Mouse (Mus musculus): Measurements from ENCODE around the gene Nfkbie. TPM values are rescaled to one million over a fixed set of nuclear protein-coding genes. Genes with fewer than 3 reads are reported as not detected.

Nfkbie gene
- total RNA-seq, 2 experiments from 2014 or later = 1.3 to 2.3 TPM

DNA sequence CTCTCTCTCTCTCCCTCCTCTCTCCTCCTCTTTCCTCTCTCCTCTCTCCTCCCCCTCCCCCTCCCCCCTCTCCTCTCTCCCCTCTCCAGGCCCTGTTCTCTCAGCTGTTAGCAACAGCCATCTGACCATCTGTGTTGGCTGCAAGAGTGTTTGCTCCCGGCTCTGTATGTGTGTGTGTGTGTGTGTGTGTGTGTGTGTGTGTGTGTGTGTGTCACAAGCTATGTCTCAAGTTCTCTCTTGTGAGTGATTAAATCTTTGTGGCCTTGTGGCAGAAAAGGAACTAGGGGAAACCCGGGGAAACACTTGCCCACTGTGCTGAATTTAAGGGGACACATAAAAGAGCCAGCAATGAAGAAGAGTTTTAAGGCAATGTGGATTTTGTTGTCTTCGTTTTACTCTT is 42.3 kb downstream of the Nfkbie start:
- DNase-seq = no peak

DNA sequence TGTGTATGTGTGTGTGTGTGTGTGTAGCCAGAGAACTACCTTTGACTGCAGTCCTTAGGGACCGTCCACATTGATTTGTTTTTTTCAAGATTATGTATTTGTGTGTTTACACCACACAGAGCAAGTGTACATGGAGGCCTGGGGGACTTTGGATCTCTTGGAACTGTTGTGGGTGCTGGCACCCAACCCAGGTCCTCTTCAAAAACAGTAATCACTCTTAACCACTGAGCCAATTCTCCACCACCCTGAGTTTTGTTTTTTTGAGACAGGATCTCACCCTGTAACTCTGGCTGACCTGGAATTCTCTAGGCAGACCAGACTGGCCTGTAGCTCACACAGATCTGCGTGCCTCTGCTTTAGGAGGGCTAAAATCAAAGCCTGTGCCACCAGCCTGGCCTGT is 42.9 kb downstream of the Nfkbie start:
- no peak for DNase-seq

DNA sequence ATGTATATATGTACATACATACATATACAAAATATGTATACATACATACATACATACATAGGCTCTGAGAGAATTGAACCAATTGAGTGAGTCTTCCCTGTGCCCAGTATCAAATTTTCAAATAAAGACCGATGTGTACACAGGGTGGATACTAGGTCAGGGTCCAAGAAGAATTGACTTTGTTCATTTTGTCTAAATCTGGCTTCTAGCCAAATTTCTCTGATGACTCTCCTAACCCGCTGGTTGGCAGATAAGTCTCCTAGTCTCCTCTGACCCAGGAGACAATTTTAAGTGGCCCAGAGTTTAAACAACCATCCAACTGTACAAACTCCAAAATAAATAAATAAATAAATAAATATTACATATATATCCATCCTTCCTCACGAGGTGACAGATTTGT is 43.4 kb downstream of the Nfkbie start:
- DNase-seq = no peak

DNA sequence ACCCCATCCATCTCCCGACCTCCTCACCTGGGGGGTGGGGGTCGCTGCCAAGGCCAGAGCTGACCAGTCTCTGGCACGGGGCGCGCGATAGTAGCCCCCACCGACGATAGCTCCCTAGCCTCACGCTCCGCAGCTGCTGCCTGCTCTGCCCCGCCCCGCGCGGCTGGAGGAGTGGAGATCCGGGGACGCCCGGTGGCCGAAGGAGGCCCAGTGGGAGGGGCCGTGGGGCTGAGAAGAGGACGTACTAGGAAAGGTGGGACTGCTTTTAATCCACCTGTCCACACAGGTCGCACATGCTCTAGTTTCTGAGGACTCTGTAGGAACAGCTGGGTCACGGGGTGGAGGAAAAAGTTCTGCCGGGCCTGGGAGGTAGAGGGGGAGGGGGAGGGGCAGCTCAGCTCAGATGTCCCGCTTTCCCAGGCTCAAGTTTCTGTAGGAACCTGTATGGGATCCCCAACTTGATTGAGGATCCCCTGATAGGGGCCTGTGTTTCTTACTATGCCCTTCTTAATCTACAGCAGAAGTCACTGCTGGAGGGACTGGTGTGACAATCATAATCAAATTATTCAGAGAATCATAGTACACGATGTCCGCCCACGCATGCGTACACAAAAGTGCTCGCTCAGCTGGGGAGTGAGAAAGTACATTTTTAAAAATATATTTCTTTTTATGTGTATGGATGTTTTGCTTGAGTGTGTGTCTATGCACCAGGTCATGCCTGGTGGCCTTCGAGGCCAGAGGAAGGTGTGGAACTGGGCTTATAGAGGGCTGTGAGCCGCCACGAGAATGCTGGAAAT is 44.1 kb downstream of the Nfkbie start, which contains the start of gene Slc29a1:
Slc29a1 (minus strand) TSS at position 161 of the 797 bp plus-strand sequence.
- DNase-seq = peak; percentile 84

DNA sequence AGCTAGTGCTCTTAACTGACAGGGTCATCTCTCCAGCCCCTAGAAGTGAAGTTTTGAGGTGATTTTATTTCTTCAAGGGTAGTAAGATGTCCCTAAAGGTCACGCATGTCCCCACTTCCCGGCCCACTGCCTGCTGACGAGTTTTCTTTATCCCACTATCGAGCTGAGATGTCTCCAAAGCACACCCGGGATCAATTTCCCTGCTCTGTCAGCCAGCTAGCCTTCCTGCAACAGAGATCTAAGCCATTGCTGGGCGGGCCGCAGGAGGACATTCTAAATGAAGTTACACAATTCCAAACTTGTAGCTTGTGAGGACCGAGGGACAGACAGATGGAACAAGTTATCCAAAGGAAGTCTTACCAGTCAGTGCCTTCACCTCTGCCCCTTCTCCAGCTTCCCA is 44.8 kb downstream of the Nfkbie start:
- DNase-seq = no peak

DNA sequence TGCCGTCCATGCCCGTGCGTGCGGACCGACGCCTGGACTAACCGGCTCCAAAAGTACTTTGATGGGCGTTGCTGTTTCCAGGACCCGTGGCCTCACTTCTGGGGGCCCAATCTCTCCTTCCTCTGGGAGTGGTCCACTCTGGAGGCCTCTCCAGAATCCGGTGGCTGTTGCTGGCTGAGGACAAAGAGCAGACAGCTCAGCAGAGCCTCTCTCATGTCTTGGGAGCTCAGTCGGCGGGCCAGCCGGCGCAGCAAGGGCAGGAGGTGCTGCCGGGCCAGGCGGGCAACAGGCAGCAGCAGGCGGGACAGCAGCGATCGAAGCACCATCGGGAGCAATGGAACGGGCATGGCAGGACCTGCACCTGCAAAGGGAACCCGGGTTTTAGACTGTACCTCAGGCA is 45.8 kb downstream of the Nfkbie start:
- DNase-seq = no peak

DNA sequence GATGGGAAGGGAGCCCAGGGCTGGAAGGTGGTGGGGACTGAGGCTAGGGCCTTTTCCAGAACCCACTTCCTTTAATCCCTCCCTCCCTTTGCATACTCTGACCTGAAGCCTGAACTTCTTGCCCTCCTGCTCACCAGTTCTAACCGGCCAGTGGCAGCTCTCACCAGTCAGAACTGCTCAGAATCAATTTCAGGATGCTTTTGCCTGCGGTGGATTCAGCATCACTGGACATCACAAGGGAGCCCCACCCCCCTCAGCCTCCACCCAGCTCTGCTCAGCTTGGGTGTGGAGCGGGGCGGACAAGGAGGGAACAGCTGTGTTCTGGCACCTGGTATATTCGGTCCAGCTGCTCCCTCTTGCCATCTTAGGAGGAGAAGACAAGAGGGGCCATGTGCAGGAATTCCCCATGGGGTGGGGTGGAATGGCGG is 46.4 kb downstream of the Nfkbie start, which contains the start of gene Mymx:
Mymx (minus strand) TSS at position 226 of the 428 bp plus-strand sequence.
- DNase-seq = no peak

DNA sequence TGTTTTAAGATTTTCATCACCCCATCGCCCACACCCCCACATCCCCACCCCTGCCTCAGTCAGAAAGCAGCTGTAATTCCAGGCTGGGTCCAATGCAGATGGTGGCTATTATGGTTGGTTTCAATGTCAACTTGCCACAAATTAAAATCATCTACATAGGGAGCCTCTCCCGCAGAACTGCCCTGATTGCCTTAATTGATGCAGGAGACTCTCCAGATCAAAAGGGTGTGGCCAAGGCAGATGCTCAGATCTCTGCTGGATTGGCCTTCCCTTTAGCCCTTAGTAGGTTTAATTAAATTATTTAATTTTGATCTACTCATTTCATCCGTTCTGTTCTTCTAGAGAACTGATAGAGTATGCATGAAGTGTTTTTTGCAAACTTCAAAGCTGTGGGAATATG is 47.5 kb downstream of the Nfkbie start:
- DNase-seq = no peak

DNA sequence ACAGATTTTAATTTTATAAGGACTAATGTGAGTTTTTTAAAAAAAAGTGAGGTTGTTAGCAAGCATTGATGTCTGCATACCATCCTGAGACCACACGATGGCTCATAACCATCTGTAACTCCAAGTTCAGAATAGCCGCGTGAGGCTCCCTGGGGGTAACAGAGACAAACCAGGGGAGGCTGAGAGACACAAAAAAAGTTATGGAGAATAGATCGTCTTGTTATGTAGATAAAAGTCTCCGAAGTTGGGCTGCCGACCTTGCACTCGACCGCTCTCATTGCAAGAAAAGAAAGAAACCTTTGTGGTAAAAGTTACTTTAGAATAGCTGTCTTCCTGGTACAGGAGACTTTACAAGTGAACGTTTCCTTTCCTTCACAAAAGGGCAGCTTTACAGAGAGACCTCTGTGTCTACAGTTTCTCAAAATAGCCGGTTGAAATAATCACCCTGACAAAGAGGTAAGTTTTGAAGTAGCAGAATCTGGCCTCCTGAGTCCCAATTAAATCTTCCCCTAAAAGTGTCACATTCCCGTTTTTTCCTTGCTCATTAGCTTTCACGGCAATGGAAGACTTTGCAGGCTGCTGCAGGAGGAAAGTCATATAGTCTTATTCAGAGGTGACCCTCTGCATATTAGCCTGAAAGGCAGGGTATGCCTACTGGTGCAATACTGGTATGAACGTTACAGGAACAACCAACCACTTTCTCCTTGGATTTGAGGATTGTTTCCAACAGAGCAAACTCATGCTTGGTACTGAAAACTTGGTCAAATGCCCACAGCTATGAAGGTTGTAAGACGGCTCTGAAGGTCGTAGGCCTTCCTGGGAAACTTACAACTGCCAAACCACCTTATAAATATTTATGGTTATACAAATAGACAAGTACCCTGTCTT is 51.7 kb downstream of the Nfkbie start:
- no peak for DNase-seq

DNA sequence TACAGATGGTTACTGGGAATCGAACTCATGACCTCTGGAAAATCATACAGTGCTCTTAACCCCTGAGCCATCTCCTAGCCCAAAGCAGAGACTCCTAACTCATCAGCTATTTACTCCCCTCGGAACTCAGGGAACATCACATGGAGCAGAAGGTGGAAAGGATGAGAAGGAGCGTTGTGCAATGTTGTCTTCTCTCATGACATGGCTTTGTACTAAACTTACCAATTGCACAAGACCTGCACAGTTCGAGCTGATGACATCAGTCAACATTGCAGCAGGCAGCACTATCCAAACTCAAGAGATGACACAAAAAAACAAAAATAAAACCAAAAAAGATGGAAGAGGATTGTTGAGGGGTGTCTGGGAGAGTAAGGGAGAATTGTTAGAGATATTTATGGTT is 52.9 kb downstream of the Nfkbie start:
- DNase-seq = no peak

DNA sequence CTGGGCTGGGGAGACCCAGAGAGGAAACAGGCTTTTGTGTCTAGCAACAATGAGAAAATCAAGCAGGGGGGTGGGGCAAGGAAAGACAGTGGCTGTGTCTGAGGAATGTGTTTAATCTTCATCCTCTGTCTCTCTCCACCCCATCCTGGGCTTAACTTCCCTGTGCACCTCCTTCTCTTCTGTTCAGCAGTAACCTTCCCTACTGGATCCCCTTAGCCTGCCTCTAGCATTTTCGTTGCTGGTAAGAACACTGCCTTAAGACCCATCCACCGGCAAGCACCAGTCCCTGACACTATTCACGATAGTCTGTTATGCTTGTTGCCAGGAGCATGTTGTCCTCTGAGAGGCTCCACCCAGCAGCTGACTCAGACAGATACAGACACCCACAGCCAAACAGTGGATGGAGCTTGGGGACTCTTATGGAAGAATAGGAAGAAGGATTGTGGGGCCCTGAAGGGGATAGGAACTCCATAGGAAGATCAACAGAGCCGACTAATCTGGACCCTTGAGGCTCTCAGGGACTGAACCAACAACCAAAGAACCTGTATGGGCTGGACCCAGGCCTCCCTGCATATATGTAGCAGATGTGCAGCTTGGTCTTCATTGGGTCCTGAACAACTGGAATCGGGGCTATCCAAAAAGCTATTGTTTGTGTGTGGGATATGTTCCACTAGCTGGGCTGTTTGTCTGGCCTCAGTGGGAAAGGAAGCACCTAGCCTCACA is 54.8 kb downstream of the Nfkbie start:
- DNase-seq = no peak

DNA sequence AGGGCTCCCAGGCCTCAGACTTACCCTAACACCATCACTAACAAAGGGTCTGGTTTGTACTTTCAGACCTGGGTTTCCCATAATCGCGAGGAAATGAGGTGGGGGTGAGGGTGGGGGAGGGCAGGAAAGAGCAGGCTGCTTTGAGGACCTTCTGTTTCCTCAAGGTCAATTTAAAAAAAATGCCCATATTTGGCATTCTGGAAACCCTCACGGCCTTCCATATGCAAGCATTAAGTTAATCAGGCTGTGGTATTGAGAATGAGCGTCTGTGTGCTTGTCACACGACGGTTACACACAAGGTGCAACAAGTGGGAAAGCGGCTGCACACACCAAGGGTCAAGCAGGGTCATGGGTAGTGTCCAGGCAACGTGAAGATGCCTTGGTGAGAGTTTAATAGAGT is 56.5 kb downstream of the Nfkbie start:
- DNase-seq = no peak

Other genes starting within 250 kb of the Nfkbie start
- 10 to 100 TPM; 34.8 to 39.4 TPM for gene Cdc5l, start 122.0 kb upstream of the Nfkbie start, total RNA-seq (2021)
- gene Spats1, start 80.3 kb upstream of the Nfkbie start, total RNA-seq (2021) = under 1 TPM; 0.25 to 0.26 TPM
- gene Aars2, start 48.9 kb upstream of the Nfkbie start, total RNA-seq (2021) = 10 to 100 TPM; 14.3 to 16.4 TPM
- not detected for gene Tcte1, start 32.3 kb upstream of the Nfkbie start, total RNA-seq (2021)
- under 1 TPM; 0.09 to 0.36 TPM for gene Tmem151b, start 6.0 kb upstream of the Nfkbie start, total RNA-seq (2021)
- gene Slc35b2, start 8.2 kb downstream of the Nfkbie start, total RNA-seq (2021) = 10 to 100 TPM; 29.9 to 39.3 TPM
- 100 to 1,000 TPM; 900 to 909 TPM for gene Hsp90ab1, start 17.6 kb downstream of the Nfkbie start, total RNA-seq (2021)
- 100 to 1,000 TPM in 1 of 2 experiments, 10 to 100 TPM in 1; 97.4 to 114 TPM for gene Slc29a1, start 43.9 kb downstream of the Nfkbie start, total RNA-seq (2021)
- gene Mymx, start 46.4 kb downstream of the Nfkbie start, total RNA-seq (2021) = 10 to 100 TPM; 16.1 to 18.7 TPM
- under 1 TPM in 1 of 2 experiments, not detected in 1; 0.16 TPM for gene Capn11, start 103.6 kb downstream of the Nfkbie start, total RNA-seq (2021)
- 10 to 100 TPM; 82.3 to 83.5 TPM for gene Mrpl14, start 130.6 kb downstream of the Nfkbie start, total RNA-seq (2021)
- 10 to 100 TPM; 55.0 to 58.2 TPM for gene Tmem63b, start 131.2 kb downstream of the Nfkbie start, total RNA-seq (2021)
- not detected for gene 1600014C23Rik, start 178.1 kb downstream of the Nfkbie start, total RNA-seq (2021)